Mouse (Mus musculus) cerebellum, adult 9-10 months (tissue): ENCODE measurements at regions not wholly inside any gene's neighbourhood (a gene's known extent, or its start where the extent isn't known, plus 50 kb on each side); places are given as distances from the start of the nearest gene placed in this dataset.

ENCODE experiments used
- DNase-seq: peaks from one replicate; pipeline ENCODE4 v3.0.0; 2022

GRCm38 (mm10) chr19:23044510-23045464, 96.2 kb upstream of the Klf9 start:
- no peak for DNase-seq

DNA sequence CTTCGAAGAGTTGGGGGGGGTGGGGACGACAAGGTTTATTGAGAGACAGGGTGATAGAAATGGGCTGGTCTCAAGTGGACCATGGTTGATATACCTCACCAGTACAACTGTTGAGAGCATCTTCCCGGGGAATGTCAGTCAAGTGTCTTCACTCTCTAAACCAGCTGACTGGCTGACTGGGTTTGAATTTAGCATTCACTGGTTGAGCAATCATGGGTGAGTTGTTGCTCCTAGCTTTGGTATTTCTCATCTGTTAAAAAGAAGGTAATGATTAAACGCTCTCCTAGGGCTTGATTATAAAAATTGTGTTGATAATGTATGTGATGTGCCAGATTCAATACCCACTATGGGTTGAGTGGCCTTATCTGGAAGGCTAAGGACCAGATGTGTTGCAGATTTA, 89.6 kb upstream of the Klf9 start:
- DNase-seq, result no peak

DNA sequence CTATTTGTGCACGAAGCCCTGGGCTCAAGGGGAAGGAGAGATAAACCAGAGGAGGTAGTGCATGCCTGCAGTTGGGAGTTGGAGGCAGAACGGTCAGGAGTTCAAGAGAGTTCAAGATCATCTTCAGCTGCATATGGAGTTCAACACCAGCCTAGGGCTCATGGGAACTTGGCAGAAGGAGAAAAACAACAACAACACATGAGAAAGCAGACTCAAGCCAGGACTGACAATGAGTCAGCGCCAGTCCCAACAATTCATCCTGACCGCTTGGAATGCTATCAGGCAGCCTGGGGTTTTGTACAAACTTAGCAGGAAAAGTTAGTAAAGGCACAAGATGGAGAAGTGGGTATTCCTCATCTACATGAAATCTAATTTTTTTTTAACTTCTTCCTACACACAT, 86.6 kb upstream of the Klf9 start:
- DNase-seq, result no peak

GRCm38 (mm10) chr19:23055916-23056805, 84.9 kb upstream of the Klf9 start:
- DNase-seq, result peak; percentile 39

DNA sequence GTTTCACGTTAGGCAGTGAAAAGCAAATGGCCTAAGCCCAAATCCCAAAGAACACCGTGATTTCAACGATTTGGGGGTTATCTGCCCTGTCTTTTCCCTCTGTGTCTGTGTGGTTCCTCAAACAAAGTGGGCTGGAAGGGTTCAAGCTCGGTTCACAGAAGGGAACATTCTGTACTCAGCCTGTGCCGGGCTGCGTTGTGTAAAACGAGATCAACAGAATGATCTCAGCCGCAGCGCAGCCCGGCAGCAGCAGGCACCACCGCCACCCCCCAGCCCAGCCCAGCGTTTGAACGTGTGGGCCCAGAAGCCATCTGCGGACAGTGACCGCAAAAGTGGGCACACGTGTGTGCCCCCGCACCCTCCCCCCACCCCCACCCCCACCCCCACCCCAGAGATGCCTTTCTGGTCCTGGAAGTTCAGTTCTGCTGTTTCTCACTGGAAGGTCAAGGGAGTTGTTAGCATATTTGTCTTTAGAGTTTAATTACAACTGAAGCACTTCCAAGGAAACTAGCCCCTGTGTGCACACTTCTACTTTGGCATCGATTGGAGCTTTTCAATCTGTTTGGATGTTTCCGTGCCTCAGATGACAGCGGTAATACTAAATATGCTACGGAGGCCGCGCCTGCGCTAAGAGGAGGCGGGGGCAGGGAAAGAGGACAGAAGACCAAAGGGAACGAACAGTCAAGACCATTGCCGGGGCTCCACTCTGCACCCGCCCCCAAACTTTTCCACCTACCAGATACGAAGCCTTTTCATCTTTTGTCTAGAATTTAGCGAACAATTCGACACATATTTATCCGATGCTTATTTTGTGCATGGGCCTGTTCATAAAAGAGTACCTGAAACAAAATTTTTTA, 83.9 kb upstream of the Klf9 start:
- peak; percentile 77 for DNase-seq

DNA sequence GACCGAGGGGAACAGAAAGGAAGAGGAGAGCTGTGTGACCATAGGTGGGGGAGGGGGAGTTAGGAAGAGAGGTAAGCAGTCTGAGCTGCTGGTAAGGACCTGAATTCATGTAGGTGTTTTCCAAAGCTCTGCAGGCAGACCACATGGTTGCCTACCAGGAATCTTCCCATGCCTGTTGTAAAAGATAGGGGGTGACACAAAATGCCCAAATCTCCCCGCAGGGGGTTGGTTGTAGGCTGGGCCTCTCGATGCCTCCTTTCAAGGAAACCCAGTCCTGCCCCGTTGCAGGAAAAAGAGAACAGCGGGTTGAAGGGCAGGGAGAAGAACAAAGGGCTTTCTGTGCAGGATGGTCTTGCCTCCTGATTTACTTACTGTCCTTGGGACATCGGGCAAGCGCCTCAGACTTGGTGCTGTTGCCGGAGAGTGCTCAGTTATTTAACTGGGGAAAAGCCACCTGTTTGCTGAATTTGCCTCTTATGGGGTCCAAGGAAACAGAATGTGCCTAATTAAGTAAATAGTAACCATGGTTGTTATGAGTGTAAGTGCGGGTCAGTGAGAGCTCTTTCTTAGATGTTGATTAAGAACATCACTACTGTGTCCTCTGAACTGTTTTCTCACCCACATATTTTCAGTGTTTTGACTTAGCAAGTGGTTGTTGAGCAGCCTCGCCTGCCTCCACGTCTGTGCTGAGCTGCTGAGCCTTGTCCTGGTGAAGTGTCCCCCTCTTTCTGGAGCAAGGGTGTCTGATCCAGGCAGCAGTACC, 83.1 kb upstream of the Klf9 start:
- DNase-seq, result peak; percentile 60

DNA sequence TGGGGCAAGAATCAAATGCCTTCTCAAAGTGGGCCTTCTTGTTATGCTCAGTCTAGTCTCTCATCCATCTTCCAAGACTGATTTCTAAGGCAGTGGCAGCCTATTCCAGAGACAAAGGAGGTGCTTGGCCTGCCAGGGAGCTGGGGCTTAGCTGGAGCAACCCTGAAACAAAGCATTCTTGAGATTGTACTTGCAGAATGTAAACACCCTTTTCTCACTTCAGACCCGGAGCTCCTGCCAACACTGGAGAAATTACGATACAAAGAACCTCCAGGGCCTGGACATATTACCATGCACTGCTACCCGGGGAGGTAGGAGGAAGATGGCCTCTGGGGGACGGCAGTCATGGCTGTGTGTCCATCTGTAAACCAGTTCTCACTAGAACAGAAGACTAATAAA, 82.5 kb upstream of the Klf9 start:
- no peak for DNase-seq

DNA sequence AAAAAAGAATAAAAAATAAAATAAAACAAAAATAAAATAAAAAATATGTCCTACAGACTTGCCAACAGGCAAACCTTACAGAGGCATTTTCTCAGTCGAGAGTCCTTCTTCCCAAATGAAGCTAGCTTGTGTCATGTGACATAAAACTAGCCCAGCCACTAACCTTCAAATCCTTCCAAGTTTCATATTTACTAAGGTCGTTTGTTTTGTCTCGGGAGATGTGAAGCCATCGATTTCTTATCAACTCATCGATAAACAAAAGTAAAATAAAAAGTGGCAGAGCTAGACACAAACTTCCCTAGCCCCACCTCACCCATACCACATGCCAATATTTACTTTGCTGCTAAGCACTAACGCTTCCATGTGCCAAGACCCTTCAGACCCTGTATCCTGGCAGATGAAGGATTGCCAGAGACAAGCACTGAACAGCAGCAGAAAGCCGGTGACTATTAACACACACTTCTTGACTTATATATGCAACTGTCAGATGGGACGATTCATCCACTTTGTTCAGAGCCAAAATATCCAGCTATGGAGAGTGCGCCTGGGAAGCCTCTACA, 79.9 kb upstream of the Klf9 start:
- no peak for DNase-seq

- no peak for DNase-seq
Observed at GRCm38 (mm10) chr19:23061906-23062305, 79.1 kb upstream of the Klf9 start.

- DNase-seq, result no peak
Observed at GRCm38 (mm10) chr19:23062851-23063250, 78.2 kb upstream of the Klf9 start.

- no peak for DNase-seq
Observed at GRCm38 (mm10) chr19:23065548-23065947, 75.5 kb upstream of the Klf9 start.

- no peak for DNase-seq
Observed at GRCm38 (mm10) chr19:23066726-23067125, 74.3 kb upstream of the Klf9 start.

DNA sequence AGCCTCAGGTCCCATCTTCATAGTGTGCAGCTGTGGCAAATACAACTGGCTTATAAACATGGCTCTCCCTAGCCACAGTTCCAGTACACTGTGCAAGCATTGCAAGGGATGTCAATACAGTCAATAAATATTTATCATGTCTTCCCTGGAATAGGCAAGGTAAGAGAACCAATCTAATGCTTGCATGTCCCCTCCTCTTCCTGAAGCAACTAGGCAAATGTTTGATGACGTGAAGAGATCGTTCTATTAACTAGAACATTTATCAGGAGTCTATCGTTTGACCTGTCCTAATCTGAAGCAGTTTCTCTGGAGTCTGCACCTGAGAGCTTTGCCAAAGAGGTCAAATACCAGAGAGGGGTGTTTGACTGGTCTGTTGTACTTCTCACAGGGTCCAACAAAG, 72.4 kb upstream of the Klf9 start:
- no peak for DNase-seq

DNA sequence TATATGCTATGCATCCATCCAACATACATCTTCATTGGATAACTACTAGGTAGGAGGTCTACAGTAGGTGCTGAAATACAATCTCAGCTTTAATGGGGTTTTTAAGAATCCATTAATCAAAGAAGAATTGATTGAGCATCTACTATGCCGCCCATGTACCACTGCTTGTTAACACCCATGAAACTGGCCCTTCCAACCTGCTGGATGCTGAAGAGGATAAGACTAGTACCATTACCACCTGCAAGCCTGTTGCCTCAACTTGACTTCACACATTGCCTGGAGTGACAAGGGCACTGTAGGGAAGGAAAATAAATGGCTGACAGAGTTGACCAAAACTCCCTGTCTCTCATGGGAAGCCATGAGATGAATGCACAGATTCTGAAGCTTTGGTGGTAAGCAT, 71.4 kb upstream of the Klf9 start:
- no peak for DNase-seq

DNA sequence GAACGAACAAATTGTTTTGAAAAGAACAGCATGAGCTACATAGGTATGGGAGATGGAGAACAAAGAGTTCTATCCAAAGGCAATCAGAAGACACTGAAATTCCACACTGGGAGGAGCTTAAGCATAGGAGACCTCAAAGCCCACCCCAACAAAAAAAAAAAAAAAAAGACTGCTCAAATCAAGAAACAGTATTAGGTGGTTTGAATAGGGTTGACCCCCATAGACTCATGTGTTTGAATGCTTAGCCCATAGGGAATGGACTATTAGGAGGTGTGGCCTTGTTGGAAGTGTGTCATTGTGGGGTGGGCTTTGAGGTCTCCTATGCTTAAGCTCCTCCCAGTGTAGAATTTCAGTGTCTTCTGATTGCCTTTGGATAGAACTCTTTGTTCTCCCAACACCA, 70.0 kb upstream of the Klf9 start:
- DNase-seq, result no peak

DNA sequence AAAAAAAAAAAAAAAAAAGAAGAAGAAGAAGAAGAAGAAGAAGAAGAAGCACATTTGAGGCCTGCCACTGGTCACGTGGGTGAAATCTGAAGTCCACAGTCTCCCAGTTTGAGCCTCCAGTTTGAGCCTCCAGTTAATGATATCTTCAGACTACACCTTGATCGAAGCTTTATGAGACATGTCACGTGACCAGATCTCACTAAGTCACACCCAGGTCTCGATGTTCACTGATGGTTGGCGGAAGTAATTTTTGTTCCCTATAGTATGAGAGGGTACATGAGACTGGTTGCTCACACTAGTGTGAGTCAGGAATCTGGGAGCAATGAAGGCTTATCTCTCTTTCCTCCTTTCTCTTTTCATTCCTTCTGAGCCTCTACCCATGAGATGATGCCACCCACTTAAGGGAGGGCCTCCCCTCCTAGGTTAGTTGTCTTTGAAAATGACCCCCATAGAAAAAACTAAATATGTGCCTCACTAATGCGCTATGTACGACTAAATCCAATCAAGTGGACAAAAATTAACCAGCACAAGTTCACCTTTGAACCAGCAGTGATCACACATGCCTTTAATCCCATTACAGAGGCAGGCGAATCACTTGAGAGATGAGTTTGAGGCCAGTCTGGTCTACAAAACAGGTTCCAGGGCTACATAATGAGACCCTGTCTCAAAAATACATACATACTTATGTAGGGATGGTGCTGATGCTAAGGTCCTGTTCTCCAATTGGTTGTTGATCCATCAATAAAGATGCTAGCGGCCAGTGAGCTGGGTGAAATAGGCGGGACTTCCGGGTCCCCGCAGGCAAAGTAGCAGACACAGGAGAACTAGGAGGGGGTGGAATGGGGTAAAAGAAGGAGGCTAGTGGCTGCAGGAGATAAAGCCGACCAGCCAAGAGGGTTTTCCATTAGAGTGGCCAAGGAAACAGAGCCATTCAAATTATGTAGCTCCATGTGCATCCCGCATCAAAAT, 66.1 kb upstream of the Klf9 start:
- DNase-seq, result no peak

GRCm38 (mm10) chr19:23075790-23076189, 65.2 kb upstream of the Klf9 start:
- DNase-seq, result no peak

GRCm38 (mm10) chr19:23085173-23085660, 55.8 kb upstream of the Klf9 start:
- no peak for DNase-seq

GRCm38 (mm10) chr19:23087575-23087974, 53.5 kb upstream of the Klf9 start:
- no peak for DNase-seq

DNA sequence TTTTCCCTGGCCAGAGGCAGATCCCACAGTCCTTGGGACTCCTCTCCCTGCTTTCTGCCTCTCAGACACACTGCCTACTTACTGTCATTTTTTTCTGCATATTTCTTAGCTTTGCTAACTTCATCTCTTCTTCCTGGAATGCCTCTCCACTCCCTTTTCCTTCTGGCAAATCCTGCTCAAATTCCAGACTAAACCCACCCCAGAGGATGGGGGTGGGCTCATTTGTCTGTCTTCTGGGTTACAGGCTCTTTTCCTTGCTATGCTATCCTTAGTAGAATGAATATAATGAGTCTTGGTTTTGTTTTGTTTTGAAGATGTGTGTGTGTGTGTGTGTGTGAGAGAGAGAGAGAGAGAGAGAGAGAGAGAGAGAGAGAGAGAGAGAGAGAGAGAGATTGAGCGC, 51.9 kb upstream of the Klf9 start:
- no peak for DNase-seq
